Mouse (Mus musculus) hindbrain, embryonic 13.5 days (tissue): ENCODE measurements around the gene Gm49661. TPM values are rescaled to one million over a fixed set of nuclear protein-coding genes. Genes with fewer than 3 reads are reported as not detected.

Source experiments
- ATAC-seq: fragments of 200-750 bp; cut with Nextera tagmentation; 2 replicates; pipeline ENCODE4 v1.8.0; 2017; ENCODE audit warnings: moderate TSS enrichment; ENCODE audit not compliant: low FRiP score
- H3K27ac ChIP-seq: fragments of 300-500 bp; sonication (generic); 2 replicates; pipeline ENCODE4 v1.5.1; 2015; ENCODE audit warnings: inconsistent platforms, mild to moderate bottlenecking, moderate library complexity
- H3K27me3 ChIP-seq: fragments of 300-500 bp; sonication (generic); 2 replicates; pipeline ENCODE4 v1.6.1; 2015; ENCODE audit warnings: mild to moderate bottlenecking, inconsistent platforms
- H3K36me3 ChIP-seq: fragments of 300-500 bp; sonication (generic); 2 replicates; pipeline ENCODE4 v1.6.1; 2015; ENCODE audit warnings: mild to moderate bottlenecking, inconsistent platforms
- H3K4me1 ChIP-seq: fragments of 300-500 bp; sonication (generic); replicated peaks from 2 replicates; pipeline ENCODE4 v1.6.1; 2015; ENCODE audit warnings: inconsistent platforms
- H3K4me2 ChIP-seq: fragments of 300-500 bp; sonication (generic); 2 replicates; pipeline ENCODE4 v1.6.1; 2015; ENCODE audit warnings: inconsistent platforms, mild to moderate bottlenecking, moderate library complexity
- H3K4me3 ChIP-seq: fragments of 300-500 bp; sonication (generic); 2 replicates; pipeline ENCODE4 v1.5.1; 2015; ENCODE audit warnings: mild to moderate bottlenecking, inconsistent platforms
- H3K9ac ChIP-seq: fragments of 300-500 bp; sonication (generic); 2 replicates; pipeline ENCODE4 v1.6.1; 2015; ENCODE audit warnings: mild to moderate bottlenecking, inconsistent platforms
- H3K9me3 ChIP-seq: fragments of 300-500 bp; sonication (generic); 2 replicates; pipeline ENCODE4 v1.6.1; 2016; ENCODE audit warnings: inconsistent platforms
- WGBS: fragments of 180-500 bp; shearing (Covaris S2); methylation state at CpG from one replicate; pipeline ENCODE4 v1.1.7; 2015; 5-methylcytosine and 5-hydroxymethylcytosine counted together
- polyA plus RNA-seq: library from polyadenylated mRNA; unstranded; fragments of >200 nt; fragmentation: Nextera tagmentation; extraction: Ambion mirVana; gene quantifications from 2 replicates; pipeline ENCODE4 v1.2.1, GENCODE M21; 2015

The Gm49661 gene
- polyA plus RNA-seq, 1 experiment from 2014 or later, result not detected

DNA sequence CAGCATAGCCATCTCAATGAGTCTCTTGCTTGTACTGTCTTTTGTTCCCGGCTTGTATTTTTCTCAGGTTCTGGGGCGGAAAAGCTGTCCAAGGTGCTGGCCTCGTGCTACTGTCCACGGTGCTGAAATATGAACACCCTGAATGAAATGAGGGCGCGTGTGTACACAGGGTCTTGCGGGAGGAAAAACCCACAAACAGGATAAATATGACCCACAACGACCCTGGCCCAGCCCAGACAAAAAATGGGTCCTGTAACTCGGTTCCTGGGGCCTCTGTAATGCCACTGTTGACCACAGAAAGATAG lies 22.0 kb downstream of the Gm49661 start:
- H3K9me3 ChIP-seq, result no peaks in the 10 kb centered on the region
- 21% methylated on average over 9 of the region's 9 CpGs for WGBS
- H3K4me1 ChIP-seq, result peaks cover 35% of the 10 kb centered on the region
- H3K9ac ChIP-seq, result 0 out of 2 replicates have a peak overlapping the region, but pooled peaks have one; percentile 82
- no peak overlapping the region for H3K27ac ChIP-seq
- H3K27me3 ChIP-seq, result peaks cover 82% of the 10 kb centered on the region
- no peaks in the 10 kb centered on the region for H3K36me3 ChIP-seq
- no peak for ATAC-seq
- H3K4me2 ChIP-seq, result peak overlapping the region; percentile 80
- peak overlapping the region; percentile 63 for H3K4me3 ChIP-seq

DNA sequence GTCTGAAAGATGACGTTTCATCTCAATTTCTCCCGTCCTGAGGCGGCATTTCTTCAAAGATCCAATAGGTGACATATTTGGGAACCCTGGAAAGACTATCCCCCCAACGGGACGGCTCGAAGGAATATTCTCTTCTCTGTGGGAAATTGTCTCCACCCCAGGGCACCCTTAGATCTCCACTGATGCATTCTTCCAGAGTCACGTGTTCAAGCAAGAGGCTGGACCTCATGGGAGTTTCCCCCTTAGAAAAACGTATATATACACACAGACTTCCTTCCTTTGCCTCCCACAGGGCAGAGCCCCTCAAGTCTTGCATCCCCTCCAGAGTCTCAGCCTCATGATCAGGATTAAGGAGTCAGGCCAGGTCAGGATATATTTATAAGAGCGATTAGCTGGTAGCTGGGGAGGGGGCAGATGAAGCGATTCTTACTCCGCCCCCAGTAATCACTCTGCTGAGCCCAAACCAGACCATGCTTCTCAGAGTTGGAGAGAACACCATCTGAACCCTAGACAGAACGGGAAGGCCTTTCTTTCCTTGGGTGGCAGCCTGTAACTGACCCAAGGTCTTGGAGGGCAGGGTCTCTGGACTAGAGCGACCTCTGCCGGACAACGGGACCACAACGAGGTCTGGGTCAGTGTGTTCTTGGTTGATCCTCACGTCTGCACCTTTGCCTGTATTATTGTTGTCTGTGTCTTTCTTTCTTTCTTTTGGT lies 22.5 kb downstream of the Gm49661 start, which contains the start of gene Rtbdn:
TSS of gene Rtbdn (plus strand) at position 464 of the 713 bp plus-strand sequence.
- Histone ChIP-seq H3K9ac (peak within 1 kb of the TSS; percentile 82), H3K4me2 (peak within 1 kb of the TSS; percentile 80), H3K27ac (peak within 1 kb of the TSS; percentile 79), H3K36me3 (no peaks in the 10 kb centered on the region), H3K4me1 (peaks cover 35% of the 10 kb centered on the region), H3K9me3 (no peaks in the 10 kb centered on the region), H3K4me3 (peak within 1 kb of the TSS; percentile 63), H3K27me3 (peaks cover 77% of the 10 kb centered on the region)
- peak; percentile 40; the same call in 1 of the 2 replicates for ATAC-seq
- WGBS, result 7% methylated on average over 17 of the region's 17 CpGs

DNA sequence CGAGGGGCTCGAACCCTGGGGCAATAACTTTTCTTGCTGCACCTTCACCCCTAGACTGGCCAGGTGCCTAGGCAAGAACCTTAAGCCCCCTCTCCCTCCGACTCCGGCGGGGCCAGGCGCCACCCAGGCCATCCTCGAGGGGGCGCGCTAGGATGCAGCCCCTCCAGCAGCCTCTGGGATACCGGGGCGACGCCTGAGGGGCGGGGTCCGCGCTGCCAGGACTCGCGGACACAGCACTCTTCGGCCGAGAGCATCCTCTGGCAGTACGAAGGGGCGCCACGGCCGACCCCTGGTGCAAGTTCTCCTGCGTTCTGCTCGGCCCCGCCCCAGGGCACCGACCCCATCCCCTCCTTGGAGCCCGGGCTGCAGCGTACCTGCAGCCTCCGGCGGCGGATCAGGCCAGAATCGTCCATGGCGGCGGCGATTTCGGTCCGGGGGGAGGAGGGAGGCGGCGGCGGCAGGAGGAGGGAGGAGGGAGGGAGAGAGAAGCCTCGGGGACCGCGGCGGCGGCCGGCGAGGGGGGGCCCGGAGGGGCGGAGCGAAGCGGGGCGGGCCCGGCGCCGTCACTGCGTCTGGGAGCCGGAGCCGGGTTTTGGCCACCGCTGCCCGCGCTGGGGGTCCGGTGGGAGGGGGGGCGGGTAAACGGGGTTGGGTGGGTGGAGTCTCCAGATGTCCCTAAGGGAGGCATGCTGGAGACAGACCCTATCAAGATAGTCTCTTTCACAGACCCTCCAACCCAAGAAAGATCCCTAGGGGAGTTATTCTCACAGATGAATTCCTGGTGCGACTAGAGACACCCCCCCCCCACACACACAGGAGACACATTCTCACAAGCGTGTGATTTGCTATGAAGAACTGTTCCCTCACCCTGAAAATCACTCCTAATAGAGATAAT lies 23.4 kb downstream of the Gm49661 start:
- peaks cover 74% of the 10 kb centered on the region for H3K27me3 ChIP-seq
- H3K4me3 ChIP-seq, result peak overlapping the region; percentile 63
- no peaks in the 10 kb centered on the region for H3K9me3 ChIP-seq
- peak overlapping the region; percentile 80 for H3K4me2 ChIP-seq
- peak overlapping the region; percentile 79 for H3K27ac ChIP-seq
- H3K36me3 ChIP-seq, result no peaks in the 10 kb centered on the region
- H3K4me1 ChIP-seq, result peaks cover 35% of the 10 kb centered on the region
- ATAC-seq, result peak; percentile 58
- H3K9ac ChIP-seq, result peak overlapping the region; percentile 82
- 1% methylated on average over 37 of the region's 67 CpGs for WGBS

- Histone ChIP-seq H3K4me2 (peak overlapping the region; percentile 80), H3K27ac (peak overlapping the region; percentile 79), H3K27me3 (peaks cover 72% of the 10 kb centered on the region), H3K4me1 (peaks cover 35% of the 10 kb centered on the region), H3K9me3 (no peaks in the 10 kb centered on the region), H3K36me3 (no peaks in the 10 kb centered on the region), H3K9ac (peak overlapping the region; percentile 82), H3K4me3 (peak overlapping the region; percentile 63)
- 3% methylated on average over 11 of the region's 11 CpGs for WGBS
- peak; percentile 67 for ATAC-seq
Observed at GRCm38 (mm10) chr8:84945235-84945632, 24.0 kb downstream of the Gm49661 start.

- peak overlapping the region; percentile 63 for H3K4me3 ChIP-seq
- H3K36me3 ChIP-seq, result no peaks in the 10 kb centered on the region
- H3K4me1 ChIP-seq, result peaks cover 35% of the 10 kb centered on the region
- peak; percentile 31; the same call in 1 of the 2 replicates for ATAC-seq
- peaks cover 66% of the 10 kb centered on the region for H3K27me3 ChIP-seq
- no peak overlapping the region for H3K9ac ChIP-seq
- H3K9me3 ChIP-seq, result no peaks in the 10 kb centered on the region
- H3K27ac ChIP-seq, result no peak overlapping the region
- H3K4me2 ChIP-seq, result peak overlapping the region; percentile 80
- WGBS, result 2% methylated on average over 26 of the region's 26 CpGs
Observed at GRCm38 (mm10) chr8:84944478-84945160, 24.6 kb downstream of the Gm49661 start.

DNA sequence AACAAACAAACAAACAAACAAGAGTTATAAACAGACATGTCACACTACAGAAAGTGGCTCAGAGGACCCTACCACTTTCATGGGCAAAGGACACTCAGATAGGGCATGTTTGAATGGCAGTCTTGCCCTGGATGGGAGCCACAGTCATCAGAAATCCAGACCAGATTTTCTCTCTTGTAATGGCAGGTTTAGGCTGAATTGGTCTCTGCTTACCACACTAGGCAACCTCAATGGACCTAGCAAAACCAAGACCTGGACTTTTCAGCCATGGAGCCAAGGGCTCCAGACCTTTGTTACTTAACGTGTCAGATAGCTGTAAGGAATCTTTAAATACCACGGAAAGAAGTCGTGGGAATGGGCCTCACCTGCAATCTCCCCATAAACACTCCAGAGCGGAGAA lies 25.5 kb downstream of the Gm49661 start:
- H3K27me3 ChIP-seq, result peaks cover 62% of the 10 kb centered on the region
- H3K4me3 ChIP-seq, result 0 out of 2 replicates have a peak overlapping the region, but pooled peaks have one; percentile 63
- H3K9ac ChIP-seq, result no peak overlapping the region
- no peak overlapping the region for H3K27ac ChIP-seq
- H3K4me1 ChIP-seq, result peaks cover 35% of the 10 kb centered on the region
- ATAC-seq, result no peak
- H3K36me3 ChIP-seq, result no peaks in the 10 kb centered on the region
- no peaks in the 10 kb centered on the region for H3K9me3 ChIP-seq
- H3K4me2 ChIP-seq, result peak overlapping the region; percentile 80; the same call in 1 of the 2 replicates
- WGBS, result 26% methylated on average over 4 of the region's 4 CpGs

GRCm38 (mm10) chr8:84937620-84938485 lies 31.4 kb downstream of the Gm49661 start:
- Histone ChIP-seq H3K4me1 (peaks cover 37% of the 10 kb centered on the region), H3K36me3 (peaks cover under 1% of the 10 kb centered on the region), H3K4me2 (peak overlapping the region; percentile 87), H3K4me3 (peak overlapping the region; percentile 85), H3K9ac (peak overlapping the region; percentile 98), H3K27me3 (peaks cover 18% of the 10 kb centered on the region), H3K27ac (peak overlapping the region; percentile 98), H3K9me3 (no peaks in the 10 kb centered on the region)
- 66% methylated on average over 12 of the region's 13 CpGs for WGBS
- ATAC-seq, result no peak

DNA sequence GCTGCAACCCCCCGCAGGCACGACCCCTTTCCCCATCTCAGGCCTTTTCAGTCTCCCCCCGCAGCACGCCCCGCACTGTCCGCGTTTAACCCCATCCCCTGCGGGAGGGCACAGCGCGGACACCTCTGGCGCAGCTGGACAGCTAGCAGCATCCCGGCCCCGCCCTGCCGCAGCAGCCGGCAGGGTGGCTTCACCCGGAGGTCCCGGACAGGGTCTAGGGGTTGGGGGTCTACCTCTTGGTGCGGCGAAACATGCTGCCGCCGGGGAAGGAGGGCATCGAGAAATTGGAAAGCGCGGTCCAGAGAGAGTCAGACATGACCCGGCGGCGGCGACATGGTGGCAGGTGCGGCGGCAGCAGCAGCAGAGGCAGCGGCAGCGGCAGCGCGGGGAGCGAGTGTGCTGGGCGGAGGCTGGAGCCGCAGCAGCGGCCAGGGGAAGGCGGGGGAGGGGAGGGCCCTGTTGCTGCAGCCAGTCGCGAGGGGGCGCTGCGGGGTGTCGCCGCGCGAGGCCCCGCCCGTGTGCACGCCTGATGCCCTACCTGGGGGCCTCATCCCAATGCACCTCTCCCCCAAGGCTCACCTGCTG lies 32.2 kb downstream of the Gm49661 start, which contains the start of gene Mast1:
TSS of gene Mast1 (minus strand) at position 398 of the 585 bp plus-strand sequence.
- H3K9ac ChIP-seq, result peak within 1 kb of the TSS; percentile 98

GRCm38 (mm10) chr8:84936041-84936961 lies 32.9 kb downstream of the Gm49661 start:
- 13% methylated on average over 20 of the region's 23 CpGs for WGBS
- peak; percentile 56 for ATAC-seq
- peaks cover 30% of the 10 kb centered on the region for H3K27me3 ChIP-seq

More for the DNA sequence above, 32.2 kb downstream of the Gm49661 start, which contains the start of gene Mast1:
- Histone ChIP-seq H3K27me3 (peaks cover 22% of the 10 kb centered on the region), H3K9me3 (no peaks in the 10 kb centered on the region), H3K4me3 (peak within 1 kb of the TSS; percentile 85), H3K36me3 (peaks cover 9% of the 10 kb centered on the region), H3K27ac (peak within 1 kb of the TSS; percentile 98), H3K4me2 (peak within 1 kb of the TSS; percentile 87), H3K4me1 (peaks cover 37% of the 10 kb centered on the region)
- ATAC-seq, result peak; percentile 53
- 0% methylated on average over 45 of the region's 50 CpGs for WGBS

GRCm38 (mm10) chr8:84935489-84935888 lies 33.7 kb downstream of the Gm49661 start:
- peak overlapping the region; percentile 98 for H3K27ac ChIP-seq
- peak overlapping the region; percentile 98 for H3K9ac ChIP-seq
- H3K4me1 ChIP-seq, result peaks cover 37% of the 10 kb centered on the region
- peak overlapping the region; percentile 87 for H3K4me2 ChIP-seq
- 5% methylated on average over 14 of the region's 14 CpGs for WGBS
- H3K36me3 ChIP-seq, result peaks cover 21% of the 10 kb centered on the region
- ATAC-seq, result peak; percentile 10; the same call in 1 of the 2 replicates
- peaks cover 29% of the 10 kb centered on the region for H3K27me3 ChIP-seq
- peak overlapping the region; percentile 85 for H3K4me3 ChIP-seq
- no peaks in the 10 kb centered on the region for H3K9me3 ChIP-seq

More at GRCm38 (mm10) chr8:84936041-84936961, 32.9 kb downstream of the Gm49661 start:
- Histone ChIP-seq H3K4me1 (peaks cover 37% of the 10 kb centered on the region), H3K4me2 (peak overlapping the region; percentile 87), H3K9ac (peak overlapping the region; percentile 98), H3K27ac (peak overlapping the region; percentile 98), H3K4me3 (peak overlapping the region; percentile 85), H3K36me3 (peaks cover 16% of the 10 kb centered on the region), H3K9me3 (no peaks in the 10 kb centered on the region)
